Mouse (Mus musculus): ENCODE data around the gene Dock7.

Dock7 gene

GRCm38 (mm10) chr4:98887148-98887547 lies 233.6 kb downstream of the Dock7 start:
- peak; percentile 54 for DNase-seq (ENCODE audit: low spot score)

Measured in urinary bladder, postnatal 25 days (tissue).